Comparison of ENCODE assay signal across 7 mouse cellular contexts in the genomic region with DNA sequence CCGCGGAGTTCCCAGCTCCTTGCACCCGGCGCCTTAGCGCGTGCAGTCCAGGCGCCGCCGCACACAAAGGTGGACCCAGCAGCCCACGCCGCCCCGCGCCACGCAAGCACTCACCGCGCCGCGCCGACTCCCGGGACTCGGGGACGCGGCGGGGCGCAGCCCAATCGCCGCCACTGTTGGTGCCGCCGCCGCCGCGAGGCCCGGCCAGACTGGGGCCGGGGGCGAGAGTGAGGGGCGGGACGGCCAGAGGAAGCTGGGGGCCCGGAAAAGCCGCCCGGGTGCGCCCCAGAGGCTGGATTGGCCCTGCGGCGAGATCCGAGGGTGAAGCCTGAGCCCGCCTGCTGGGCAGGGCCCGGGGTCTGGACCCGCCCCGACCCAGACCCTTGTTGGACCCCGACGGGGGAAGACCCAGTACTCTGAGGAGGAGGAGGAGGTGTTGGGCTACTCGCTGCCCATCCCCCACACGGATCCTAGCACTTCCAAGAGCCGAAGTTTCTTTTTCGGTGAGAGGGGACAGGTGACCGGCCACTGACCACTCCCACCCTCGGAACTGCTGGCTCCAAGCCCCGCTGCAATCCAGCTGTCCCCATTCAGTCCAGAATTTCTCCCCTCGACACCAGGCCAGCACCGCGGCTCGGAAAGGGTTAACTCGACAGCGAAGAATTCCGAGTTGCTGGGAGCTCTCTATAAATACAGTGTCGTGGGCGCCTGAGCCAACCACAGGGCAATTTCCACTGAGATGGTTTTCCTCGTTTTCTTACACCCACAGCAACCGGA. TPM values are rescaled to one million over a fixed set of nuclear protein-coding genes. Genes with fewer than 3 reads are reported as not detected.
DNase-seq lines count a peak whose midpoint lies in the region; ATAC-seq and TF ChIP-seq lines count a peak whose summit lies in the region.

TSS of gene Cd276 (minus strand) at position 530 of the 777 bp plus-strand sequence.

- peaks cover 45% of the 10 kb centered on the region for H3K4me1 ChIP-seq in hindbrain, embryonic 13.5 days (replicated peaks)
- peaks cover 9% of the 10 kb centered on the region for H3K4me1 ChIP-seq in small intestine, adult 2 months (ENCODE audit: control insufficient read depth, insufficient read depth, insufficient read length, low read length)

- peak within 1 kb of the TSS; percentile 82 for H3K4me2 ChIP-seq in hindbrain, embryonic 13.5 days

- no peaks in the 10 kb centered on the region for H3K36me3 ChIP-seq in hindbrain, embryonic 13.5 days
- H3K36me3 ChIP-seq in small intestine, adult 2 months (ENCODE audit: control insufficient read depth, insufficient read depth, low read length) = no peaks in the 10 kb centered on the region

- TF ChIP-seq CTCF in left cerebral cortex, adult 2 months (IDR thresholded peaks at IDR 0.05) = no peak; the same call in 1 of the 2 replicates
- TF ChIP-seq CTCF in small intestine, adult 2 months (IDR thresholded peaks at IDR 0.05; ENCODE audit: extremely low read depth, insufficient read length, insufficient replicate concordance, low read depth, low read length) = no peak

- no peak for TF ChIP-seq POLR2A in small intestine, adult 2 months (IDR thresholded peaks at IDR 0.05; ENCODE audit: low read depth, low read length)

- H3K4me3 ChIP-seq in hindbrain, embryonic 13.5 days = peak within 1 kb of the TSS; percentile 87
- peak within 1 kb of the TSS; percentile 94 for H3K4me3 ChIP-seq in left cerebral cortex, adult 2 months
- H3K4me3 ChIP-seq in small intestine, adult 2 months (ENCODE audit: low read depth, low read length) = peak within 1 kb of the TSS; percentile 76

- intact Hi-C loops in left cerebral cortex, adult 2 months (cut with DNase I) = loop anchor here (1.0 to 2.0 kb wide), 2 partner anchors 9 to 28 kb away; partner anchors contain the start of gene Nptn

- DNase-seq in adrenal gland, adult 2 months = peak; percentile 76
- peak; percentile 83 to 88 for DNase-seq in cerebellum, postnatal 10 days
- DNase-seq in frontal cortex, postnatal 36 days (ENCODE audit: low spot score in 2 of 2) = peak; percentile 78 to 86
- peak; percentile 75 to 78 for DNase-seq in left cerebral cortex, adult 2 months (ENCODE audit: extremely low spot score in 1 of 2, low spot score in 2 of 2)
- peak; percentile 74 for DNase-seq in lung, postnatal 36 days

- under 1% methylated on average over 66 of the region's 68 CpGs for WGBS in hindbrain, embryonic 13.5 days
- WGBS in small intestine, adult 2 months = under 1% methylated on average over 68 of the region's 68 CpGs

- peak; percentile 79 for ATAC-seq in hindbrain, embryonic 13.5 days (ENCODE audit: low FRiP score)

- H3K27me3 ChIP-seq in hindbrain, embryonic 13.5 days = 0 out of 2 replicates have a peak, but pooled peaks cover 3% of the 10 kb centered on the region
- no peaks in the 10 kb centered on the region for H3K27me3 ChIP-seq in small intestine, adult 2 months (ENCODE audit: control insufficient read depth, insufficient read depth, low read length)

- H3K9me3 ChIP-seq in hindbrain, embryonic 13.5 days = no peaks in the 10 kb centered on the region

- peak within 1 kb of the TSS; percentile 99 for H3K27ac ChIP-seq in hindbrain, embryonic 13.5 days
- H3K27ac ChIP-seq in left cerebral cortex, adult 2 months = peak within 1 kb of the TSS; percentile 99
- H3K27ac ChIP-seq in small intestine, adult 2 months (ENCODE audit: insufficient read depth, low read depth, low read length) = no peak within 1 kb of the TSS

- H3K9ac ChIP-seq in hindbrain, embryonic 13.5 days = peak within 1 kb of the TSS; percentile 98

RNA-seq across cellular contexts. Expression of gene Cd276, which starts in this region (rescaled TPM):
- 10 to 100 TPM; 11.0 to 12.3 TPM for total RNA-seq in adrenal gland, adult 2 months (2021)
- 7.2 and 9.5 TPM in 2 replicates for polyA plus RNA-seq in adrenal gland, adult 2 months (2012; rRNA removed)
- 34.1 and 34.4 TPM in 2 replicates for polyA plus RNA-seq in hindbrain, embryonic 13.5 days (2015; fragmentation: Nextera tagmentation; extraction: Ambion mirVana)
- total RNA-seq in left cerebral cortex, adult 2 months (2021) = 1 to 10 TPM; 7.3 to 8.0 TPM
- polyA plus RNA-seq in small intestine, adult 2 months (2012; rRNA removed) = 3.2 and 4.8 TPM in 2 replicates
